Mouse (Mus musculus) gastrocnemius, postnatal 10 days (tissue): ENCODE results near the gene Camk1g. TPM values are rescaled to one million over a fixed set of nuclear protein-coding genes. Genes with fewer than 3 reads are reported as not detected.
A peak's percentile ranks its signal among the peaks of the same experiment; 100 is the strongest.

Experiments
- DNase-seq: peaks from one replicate; pipeline ENCODE4 v3.0.0; 2021; ENCODE audit warnings: mixed read lengths
- long read RNA-seq, 2 experiments: library from polyadenylated mRNA; stranded (forward); transcript quantifications; one replicate each; pipeline ENCODE4 v2.0.0; 2021
- total RNA-seq, 2 experiments: library from RNA; stranded (reverse); gene quantifications; 2 replicates each; pipeline ENCODE4 v1.2.3; 2021

Gene Camk1g
- total RNA-seq = under 1 TPM; 0.42 to 0.47 TPM
- long read RNA-seq, experiment 1 = 0 reads
- long read RNA-seq, experiment 2, partial matches to known transcripts = 0 of 1 reads
- long read RNA-seq, experiment 2, other reads (novel, unspliced or antisense) = 0 of 1 reads

DNA sequence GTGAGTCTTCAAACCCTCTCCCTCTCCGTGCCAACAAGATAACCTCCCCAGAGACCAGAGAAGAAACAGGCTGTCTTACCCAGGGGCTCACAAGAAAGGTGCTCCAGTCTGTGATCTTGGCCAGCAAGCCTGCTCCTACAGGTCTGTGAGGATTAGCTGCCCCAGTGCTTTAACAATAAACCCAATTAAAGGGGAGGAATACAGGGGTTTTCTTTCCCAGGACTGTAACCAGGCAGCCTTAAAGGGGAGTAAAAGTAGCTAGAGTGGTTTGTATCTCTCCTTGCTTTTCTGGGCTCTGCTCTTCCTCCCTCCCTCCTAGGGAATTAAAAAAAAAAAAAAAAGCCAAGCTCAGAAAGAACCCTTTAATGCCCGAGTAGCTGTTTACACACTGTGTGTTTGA, at the start of gene Camk1g:
Camk1g (minus strand) TSS at position 203 of the 400 bp plus-strand sequence.
- DNase-seq = no peak

DNA sequence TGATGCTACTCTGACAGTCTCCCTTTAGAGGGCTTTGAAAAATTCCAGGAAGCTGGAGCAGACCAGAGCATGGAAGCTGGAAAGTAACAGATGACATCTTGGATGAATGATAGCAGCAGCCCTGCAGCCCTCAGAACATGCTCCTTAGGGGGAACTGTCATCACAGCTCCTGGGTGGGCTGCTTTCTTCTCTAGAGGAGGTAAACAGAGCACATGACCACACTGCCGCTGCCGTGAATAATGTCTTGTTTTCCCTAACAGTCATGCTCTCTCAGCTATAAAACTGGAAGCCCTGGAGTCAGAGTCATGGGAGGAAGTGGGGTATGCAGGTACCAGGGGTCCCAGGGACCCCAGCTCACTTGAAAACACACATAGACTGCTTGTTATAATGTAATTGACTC, 49.1 kb upstream of the Camk1g start:
- DNase-seq = no peak

DNA sequence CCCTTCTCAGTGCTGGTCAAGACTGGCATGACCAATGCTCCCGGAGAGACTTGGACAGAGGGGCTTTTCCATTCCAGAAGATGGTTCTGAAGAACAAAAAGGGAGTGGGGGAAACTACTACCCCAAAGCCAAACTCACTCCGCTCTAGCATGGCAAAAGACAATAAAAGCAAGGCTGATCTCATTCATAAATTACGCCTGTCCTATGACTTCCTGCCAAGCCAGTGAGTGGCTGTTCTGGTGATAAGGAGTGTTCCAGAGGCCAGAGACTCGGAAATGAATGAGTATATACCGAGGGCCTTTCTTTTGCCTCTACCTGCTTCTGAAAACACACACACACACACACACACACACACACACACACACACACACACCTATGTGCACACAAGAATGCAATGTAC, 48.6 kb upstream of the Camk1g start:
- no peak for DNase-seq

DNA sequence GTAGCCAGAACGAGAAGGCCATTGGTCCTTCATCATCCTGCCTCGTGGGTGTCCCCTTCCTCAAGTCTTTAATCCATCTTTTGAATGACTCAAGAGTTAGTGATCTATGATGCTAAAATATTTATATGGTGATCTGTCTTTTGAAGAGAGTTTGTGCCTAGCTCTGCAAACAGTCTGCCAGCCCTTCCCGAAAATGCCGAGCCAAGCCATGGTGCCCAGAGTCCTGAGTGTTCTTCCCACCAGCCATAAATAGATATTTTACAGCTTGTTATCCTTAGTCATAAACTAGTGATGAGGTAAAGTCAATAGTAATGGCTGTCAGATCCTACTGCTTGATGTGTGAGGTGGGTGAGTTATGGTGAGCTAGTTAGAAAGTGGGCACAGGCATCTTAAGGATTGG, 44.0 kb upstream of the Camk1g start:
- DNase-seq = no peak

DNA sequence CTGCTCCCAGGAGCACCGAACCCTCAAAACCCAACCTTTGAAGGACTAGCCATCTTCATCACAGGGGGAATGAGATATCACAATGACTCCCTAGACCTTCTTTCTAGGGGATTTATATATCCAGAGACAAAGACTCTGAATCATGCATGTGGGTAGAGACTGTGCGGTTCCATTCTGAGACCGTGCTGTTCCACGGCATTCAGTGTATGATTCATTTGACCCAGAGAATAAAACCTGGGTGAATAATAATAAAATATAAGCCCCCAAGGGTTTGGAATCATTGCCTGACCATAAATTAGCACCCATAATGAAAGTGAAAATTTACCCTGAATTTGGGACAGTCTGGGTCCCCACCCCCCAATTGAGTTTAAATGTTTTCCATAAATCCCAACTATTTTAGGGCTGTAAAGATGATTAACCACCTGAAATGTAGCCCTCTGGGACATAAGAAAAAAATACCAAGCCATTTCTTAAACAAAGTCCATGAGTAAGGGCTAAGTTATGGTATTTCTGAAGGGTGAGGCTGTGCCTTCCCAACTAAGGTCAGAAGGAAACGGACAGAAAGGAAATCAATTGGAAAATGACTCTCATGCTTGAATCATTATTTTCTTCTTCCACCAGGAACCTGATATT, 43.4 kb upstream of the Camk1g start:
- no peak for DNase-seq

DNA sequence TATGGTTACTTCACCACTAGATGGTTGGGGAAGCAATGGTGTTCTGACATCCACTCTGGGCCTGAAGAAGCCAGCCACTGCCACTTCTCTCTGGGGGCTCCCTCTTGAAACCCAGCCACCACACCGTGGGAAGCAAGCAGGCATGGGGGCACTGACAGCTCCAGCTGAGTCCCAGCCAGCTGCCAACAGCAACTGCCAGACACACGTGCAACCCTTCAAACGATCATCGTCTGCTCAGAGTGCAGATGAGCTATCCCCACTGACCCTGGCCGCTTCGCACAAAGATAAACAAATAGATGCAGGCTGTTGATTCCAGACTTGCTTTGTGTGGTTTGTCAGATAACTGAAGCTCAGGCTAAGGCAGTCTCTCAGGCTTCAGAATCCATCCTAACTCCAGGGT, 37.4 kb upstream of the Camk1g start:
- DNase-seq = no peak

DNA sequence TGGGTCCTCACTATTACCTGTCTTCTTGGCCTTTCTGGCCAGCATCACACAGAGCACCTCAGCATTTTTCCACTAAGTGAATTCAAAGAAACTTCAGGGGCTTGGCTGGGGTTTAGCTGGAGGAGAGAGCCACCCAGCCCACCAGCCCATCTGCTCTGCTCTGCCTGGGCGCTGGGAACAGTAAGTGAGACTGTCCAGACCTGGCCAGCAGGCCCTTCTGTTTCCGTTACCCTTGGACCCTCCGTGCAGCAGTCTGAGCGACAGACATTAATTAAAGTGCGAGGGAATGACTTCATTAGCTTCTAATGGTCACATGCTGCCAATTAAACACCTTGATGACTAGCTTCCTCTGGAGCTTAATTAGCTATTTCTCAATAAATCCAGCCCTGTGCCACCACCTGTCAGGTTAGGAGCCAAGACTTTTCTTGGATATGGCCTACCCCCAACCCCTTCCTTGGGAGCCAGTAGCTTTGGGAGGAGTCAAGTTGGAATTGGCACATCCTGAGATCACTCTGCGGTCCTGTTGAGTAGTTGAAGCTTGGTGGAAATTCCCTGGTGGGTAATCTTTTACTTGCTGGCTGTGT, 36.1 kb upstream of the Camk1g start:
- no peak for DNase-seq

DNA sequence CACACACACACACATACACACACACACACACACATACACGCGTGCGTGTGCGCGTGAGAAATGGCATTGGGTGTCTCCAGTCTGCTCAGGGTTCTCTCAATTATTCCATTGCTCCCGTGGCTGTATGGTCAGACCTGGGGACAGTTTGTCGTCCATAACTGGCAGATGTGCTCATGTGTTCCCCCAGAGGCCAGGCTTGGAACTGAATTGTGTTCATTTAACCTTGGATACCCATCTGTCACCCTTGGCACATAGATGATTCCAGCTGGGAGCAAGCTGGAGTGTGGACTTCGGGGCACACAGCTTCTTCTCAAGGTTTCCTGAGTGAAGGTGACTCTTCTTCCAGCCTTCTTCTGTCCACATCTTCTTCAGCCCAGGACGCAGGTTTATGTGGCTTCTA, 31.6 kb upstream of the Camk1g start:
- no peak for DNase-seq

DNA sequence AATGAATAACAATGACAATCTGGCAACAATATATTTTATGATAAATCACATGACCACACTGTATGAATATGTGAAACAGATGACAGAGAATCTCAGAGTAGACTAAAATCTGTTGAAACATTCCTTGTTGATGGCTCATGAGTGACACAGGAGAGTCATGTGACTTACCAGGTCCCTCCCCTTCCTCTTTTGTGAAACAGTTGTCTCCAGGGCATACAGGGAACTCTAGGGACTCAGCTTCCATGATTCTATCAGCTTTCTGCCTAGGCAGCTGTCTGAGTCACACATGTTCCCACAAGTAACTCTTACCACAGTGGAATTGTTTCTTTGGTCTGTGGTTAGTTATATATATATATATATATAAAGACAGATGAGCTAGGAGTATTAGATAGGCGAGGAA, 30.2 kb upstream of the Camk1g start:
- DNase-seq = no peak

DNA sequence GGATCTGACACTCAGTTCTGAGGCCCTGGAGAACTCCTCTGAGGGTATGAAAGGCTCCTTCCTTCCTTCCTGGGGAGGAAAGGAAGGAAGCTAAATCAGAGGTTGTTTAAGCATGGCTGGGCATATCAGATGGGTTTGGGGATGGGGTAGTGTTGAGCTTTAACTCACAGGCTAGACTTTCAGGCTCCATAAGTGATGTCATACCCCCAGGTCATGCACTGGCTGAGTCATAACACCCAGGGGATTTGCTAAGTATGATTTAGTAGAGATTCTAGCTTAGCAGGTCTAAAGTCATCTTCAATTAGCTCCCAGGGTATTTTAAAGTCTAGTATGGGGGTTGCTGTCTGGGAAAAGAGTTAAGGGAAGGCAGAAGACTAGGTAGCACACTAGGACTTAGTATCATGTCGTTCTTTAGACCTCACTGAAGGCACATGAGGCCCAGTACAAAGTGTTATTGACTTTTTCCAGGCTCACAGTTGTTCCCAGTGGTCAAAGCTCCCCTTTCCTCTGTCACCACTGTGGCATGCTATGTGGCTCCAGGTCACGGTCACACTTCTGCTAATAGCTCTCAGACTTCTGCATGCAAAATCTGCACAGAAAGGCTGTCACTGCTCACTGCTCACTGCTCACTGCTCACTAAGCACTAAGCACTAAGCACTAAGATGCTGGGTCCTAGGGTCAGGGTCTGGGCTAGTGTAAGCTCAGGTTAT, 28.8 kb upstream of the Camk1g start:
- DNase-seq = no peak

DNA sequence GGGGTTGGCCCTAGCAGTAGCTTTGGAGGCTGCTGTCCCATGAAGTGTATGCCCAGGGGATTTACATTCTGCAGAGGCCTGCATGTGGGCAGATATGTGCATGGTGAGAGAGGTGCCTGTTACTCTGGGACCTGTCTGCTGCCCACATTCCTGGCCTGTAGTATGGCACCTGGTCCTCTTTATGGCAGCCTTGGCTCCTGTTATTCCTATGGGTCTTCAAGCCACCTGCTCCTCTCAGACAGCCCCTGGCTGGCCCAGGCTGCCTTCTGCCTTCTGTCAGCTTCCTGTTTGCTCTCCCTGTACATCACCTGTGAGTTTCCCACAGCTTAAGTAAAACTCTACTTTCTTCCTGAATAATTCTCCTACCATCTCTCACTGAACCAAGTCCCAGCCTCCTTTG, 27.0 kb upstream of the Camk1g start:
- DNase-seq = no peak

DNA sequence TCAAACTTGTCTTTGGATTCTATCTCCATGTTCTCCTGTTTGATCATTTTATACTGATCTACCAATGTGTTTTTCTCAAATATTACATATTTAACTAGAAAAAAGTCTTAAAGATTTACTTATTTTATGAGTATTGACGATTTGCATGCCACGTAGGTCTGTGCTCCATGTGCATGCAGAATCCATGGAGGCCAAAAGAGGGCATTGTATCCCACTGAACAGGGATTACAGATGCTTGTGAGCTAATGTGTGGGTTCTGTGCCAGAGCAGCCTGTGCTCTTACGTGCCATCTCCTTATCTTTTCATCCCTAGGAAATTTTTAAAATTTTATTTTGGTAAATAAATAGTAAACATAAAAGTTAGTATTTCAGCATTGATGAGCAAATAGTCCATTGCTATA, 22.2 kb upstream of the Camk1g start:
- no peak for DNase-seq

DNA sequence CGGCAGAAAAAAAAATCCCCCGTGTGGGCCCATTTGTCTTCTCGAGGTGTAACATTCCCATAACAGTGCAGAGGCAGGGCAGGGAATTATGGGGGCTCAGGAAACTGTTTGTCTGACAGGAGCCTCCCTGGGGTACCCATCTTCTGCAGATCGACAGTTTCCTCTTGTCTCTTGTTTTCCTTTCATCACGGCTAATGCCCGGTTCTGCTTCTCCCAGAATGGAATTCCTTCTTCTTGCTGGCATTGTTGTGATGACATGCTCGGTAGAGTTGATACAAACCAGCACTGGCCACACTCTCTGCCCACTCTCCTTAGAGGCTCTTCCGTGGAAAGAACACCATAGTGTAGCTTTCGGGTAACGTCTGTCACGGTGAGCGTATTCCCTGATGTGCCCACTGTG, 19.9 kb upstream of the Camk1g start:
- DNase-seq = no peak

DNA sequence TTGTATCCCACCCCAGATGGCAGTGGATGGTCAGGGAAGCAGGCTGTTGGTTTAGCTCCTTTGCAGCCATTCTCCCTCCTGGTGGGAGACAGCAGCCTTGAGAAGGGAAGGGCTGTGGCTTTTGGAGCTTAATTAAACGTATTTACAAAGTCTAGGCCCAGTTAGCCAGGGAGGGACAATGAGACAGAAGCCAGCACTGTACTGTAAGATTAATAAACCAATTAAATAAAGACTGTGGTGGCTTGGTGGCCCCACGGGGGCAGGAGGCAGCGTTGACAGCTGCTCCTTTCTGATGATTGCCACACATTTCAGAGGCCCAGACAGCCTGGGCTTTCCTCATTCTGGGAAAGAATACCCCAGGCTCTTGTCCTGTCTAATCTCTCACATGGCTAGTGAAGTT, 19.4 kb upstream of the Camk1g start:
- no peak for DNase-seq

DNA sequence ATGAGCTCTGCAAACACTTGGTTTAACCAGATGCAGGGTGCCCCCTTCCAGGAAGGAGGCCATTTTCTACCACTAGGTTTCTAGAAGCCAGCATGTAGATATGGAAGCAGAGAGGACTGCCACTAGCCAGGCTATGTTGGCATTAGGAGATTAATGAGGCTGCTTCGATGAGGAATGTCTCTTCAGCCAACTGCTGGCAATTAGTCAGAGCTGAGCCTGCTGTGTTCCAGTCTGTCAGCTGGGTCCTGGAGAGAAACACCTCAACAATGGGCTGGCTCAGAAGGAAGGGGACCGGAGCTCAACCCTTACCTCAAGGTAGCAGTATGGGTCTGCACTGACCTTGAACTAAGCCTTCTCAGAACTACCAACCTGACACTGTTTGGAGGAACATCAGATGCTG, 17.1 kb upstream of the Camk1g start:
- no peak for DNase-seq

DNA sequence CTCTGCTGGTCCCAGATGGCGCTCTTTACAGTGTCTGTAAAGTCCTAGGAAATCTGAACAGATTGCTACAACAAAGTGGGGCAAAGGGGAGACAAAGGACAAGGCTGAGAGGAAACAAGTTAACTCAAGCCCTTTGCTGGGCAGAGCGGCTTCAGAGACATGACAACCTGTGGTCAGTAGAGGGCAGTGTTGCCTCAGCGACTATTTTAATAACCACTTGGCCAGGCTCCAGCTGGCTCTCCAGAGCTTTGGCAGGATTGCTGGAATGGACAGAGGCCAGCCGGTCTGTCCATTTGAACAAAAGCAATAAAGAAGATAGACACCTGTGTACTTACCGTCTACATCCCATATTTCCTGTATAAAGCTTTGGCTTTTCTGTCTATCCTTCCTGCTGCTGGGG, 16.0 kb upstream of the Camk1g start:
- DNase-seq = peak; percentile 91

DNA sequence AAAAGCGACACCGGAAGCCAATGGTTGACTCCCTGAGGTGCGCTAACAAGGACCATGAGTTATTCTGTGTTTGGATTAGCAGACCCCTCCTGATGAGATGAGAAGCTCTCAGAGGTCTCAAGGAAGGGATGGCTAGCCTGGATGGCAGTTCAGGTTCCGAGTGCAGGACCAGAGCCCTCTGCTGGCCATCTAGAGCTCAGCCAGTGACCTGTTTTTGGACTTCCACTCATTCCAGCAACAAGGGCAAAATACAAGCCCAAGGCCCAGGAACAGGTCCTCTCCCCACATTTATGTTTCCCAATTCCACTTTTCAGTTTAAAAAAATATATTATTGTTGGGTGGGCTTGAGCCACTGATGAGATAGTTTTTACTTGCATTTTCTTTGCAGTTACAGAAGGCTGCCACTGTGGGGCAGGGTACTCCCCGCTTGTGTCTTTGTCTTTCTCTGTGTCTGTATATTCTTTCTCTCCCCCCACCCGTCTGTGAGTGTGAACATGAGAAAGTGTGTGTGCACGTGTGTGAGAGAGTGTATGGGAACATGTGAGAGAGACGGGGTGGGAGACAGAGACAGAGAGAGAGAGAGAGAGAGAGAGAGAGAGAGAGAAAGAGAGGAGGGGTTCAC, 12.9 kb upstream of the Camk1g start:
- DNase-seq = peak; percentile 43

DNA sequence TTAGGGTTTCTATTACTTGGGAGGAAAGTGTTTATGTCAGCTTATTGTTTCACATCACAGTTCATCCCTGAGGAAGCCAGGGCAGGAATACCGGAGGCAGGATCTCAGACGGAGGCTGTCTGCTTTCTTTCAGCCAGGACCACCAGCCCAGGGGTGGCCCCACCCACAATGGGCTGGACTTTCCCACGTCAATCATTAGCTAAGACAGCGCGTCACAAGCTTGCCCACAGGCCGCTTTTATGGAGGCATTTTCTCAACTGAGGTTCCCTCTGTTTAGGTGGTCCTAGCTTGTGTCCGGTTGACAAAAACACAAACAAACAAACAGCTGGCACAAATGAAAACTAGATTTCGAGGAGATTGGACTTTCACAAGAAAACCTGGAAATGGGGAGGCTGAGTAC, 12.3 kb upstream of the Camk1g start:
- peak; percentile 30 for DNase-seq

DNA sequence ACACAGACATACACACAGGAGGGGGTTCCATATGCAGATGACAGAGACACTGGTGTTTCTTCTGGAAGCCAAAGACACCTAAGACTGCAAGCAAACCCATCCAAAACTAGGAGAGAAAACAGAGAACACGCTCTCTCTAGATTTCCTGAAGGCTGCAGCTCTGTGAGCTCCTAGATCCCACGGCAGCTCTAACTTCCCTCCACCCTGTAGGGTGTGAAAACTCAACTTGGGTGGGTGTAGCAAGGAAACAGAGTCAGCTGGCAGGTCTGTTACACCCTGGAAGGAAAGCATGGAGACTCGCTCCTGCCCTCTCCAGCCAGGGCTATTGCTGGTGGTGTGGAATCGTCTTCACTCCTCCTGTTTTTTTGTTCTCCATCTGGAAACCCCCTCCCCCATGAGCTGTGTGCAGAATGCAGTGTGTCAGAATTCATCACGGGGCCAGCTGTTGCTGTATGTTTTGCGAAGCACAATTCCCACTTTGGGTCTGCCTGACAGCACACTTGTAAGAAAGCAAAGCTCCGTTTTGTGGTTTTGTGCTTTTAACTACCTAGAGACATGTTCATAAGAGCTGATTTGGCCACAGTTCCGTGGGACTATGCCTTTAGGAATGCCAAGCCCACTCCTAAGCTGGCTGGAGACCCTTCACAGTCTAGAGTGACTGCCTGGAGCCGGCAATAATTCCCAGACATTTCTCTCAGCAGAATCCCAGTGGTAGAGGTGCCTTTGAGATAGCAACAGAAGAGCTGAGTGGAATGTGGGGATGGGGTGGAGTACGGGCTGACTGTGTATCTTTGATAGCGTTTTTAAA, 11.7 kb upstream of the Camk1g start:
- DNase-seq = no peak

DNA sequence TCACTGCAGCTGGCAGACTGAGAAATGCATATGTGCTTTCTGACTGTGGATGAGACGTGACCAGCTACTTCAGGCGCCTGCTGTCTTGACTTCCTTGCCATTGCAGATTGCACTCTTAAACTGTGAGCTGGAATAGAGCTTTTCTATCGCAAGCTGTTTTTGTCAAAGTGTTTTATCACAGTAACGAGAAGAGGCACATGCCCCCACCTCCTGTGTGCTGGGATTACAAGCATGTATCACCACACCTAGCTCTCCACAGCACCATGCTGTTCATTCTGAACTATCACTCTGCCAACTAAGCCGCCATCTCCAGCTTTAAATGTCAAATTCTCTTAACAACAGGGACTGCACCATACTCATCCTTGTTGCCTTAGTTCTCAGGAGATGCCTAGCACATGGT, 10.8 kb upstream of the Camk1g start:
- DNase-seq = no peak

DNA sequence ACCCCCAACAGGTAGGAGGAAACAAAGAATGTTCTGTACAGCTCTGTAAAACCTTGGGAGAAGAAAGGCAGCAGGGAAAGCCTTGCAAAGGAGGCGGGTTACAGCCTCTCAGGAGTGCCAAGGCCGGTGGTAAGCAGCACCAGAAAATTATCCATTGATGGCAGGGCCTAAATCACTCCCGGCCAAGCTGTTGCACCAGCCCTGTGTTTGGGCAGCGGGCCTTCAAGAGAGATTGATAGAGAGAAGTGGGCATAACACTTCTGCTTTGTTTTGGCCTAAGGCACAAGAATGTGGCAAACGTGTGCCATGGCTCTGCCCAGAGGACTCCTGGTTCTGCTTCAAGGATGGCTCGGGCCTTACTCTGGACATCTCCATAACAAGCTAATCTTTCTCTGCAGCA, 9.5 kb upstream of the Camk1g start:
- DNase-seq = no peak

DNA sequence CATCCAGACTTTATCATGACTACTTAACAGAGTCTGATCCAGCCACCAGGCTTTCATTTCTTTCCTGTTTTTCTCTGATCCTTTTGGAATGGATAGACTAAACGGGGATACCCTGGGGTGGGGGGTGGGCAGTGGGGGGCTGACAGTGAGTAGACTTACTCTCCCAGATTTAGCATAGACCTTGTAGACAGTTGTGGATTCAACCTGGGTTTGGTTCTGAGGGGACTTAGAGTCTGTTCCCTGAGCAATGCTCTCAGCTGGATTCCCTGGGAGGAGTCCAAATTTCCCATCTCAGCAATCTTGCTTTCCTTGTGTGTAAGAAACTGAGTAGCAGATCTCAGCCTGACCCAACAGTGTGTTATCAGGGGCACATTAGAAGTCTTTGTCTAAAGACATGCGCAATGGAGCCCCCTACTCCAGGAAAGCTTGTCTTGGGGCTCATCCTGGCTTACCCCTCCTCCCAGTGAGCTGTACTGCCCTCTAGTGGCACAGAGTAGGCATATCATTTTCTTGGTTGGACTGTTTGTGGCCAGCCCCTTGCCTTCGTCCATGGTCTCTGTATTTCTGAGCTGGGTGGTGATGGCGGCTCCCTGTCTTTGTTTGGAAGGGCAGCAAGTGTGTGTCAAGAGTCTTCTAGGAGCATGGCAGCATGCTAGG, 6.5 kb upstream of the Camk1g start:
- DNase-seq = peak; percentile 37
